22 mouse cellular contexts compared by ENCODE assay signal in genomic region chr2:14716666-14717065, GRCm38 (mm10).
"Had no signal": no experiment of that assay in that cellular context is flagged by ENCODE, and none has a peak within 500 bp of the region (broad histone marks: within the 10 kb centered on the region; RNA-seq: fewer than 3 reads in every experiment).

No protein-coding gene starts in this region.

- H3K4me1 ChIP-seq: limb, embryonic 10.5 days; limb, embryonic 13.5 days; liver, embryonic 12.5 days; liver, embryonic 15.5 days had no signal

- H3K4me2 ChIP-seq: limb, embryonic 13.5 days; liver, embryonic 12.5 days; liver, embryonic 15.5 days had no signal

- H3K9me3 ChIP-seq: limb, embryonic 10.5 days; limb, embryonic 13.5 days; liver, embryonic 12.5 days; liver, embryonic 15.5 days had no signal

- DNase-seq: kidney, adult 2 months; kidney, postnatal 25 days; layer of hippocampus, adult 9-11 months; liver; lung, adult 2 months; lung, postnatal 14 days; lung, postnatal 4 days; right cerebral cortex, adult 18-20 months; right cerebral cortex, postnatal 14 days; right cerebral cortex, postnatal 4 days; thymus, adult 2 months; thymus, postnatal 14 days; thymus, postnatal 4 days had no signal

- H3K27ac ChIP-seq: kidney, postnatal 0 days; layer of hippocampus, adult 2 months; limb, embryonic 10.5 days; limb, embryonic 13.5 days; liver, embryonic 12.5 days; liver, embryonic 15.5 days; stomach, postnatal 0 days had no signal

- H3K9ac ChIP-seq: limb, embryonic 13.5 days; liver, embryonic 12.5 days; liver, embryonic 15.5 days had no signal

- ATAC-seq: intestine, embryonic 16.5 days; liver, embryonic 12.5 days had no signal

- H3K4me3 ChIP-seq: layer of hippocampus, adult 2 months; limb, embryonic 10.5 days; limb, embryonic 13.5 days; liver, embryonic 12.5 days; liver, embryonic 15.5 days; myocyte had no signal

- H3K27me3 ChIP-seq: limb, embryonic 13.5 days; liver, embryonic 12.5 days; liver, embryonic 15.5 days had no signal

- H3K36me3 ChIP-seq: limb, embryonic 10.5 days; limb, embryonic 13.5 days; liver, embryonic 12.5 days; liver, embryonic 15.5 days had no signal
